Mouse (Mus musculus) heart, embryonic 11.5 days (tissue): ENCODE results near the gene Mylk. TPM values are rescaled to one million over a fixed set of nuclear protein-coding genes. Genes with fewer than 3 reads are reported as not detected.

Experiments
- ATAC-seq: fragments of 200-750 bp; cut with Nextera tagmentation; replicated peaks from 2 replicates; pipeline ENCODE4 v1.8.0; 2017; ENCODE audit warnings: moderate library complexity; ENCODE audit not compliant: insufficient number of reproducible peaks, low FRiP score, low TSS enrichment
- H3K27ac ChIP-seq: fragments of 300-500 bp; sonication (generic); 2 replicates; pipeline ENCODE4 v1.5.1; 2014; ENCODE audit warnings: mild to moderate bottlenecking, low read depth, low read length
- H3K27me3 ChIP-seq: fragments of 300-500 bp; sonication (generic); 2 replicates; pipeline ENCODE4 v1.6.1; 2014; ENCODE audit warnings: mild to moderate bottlenecking, low read length, mixed read lengths; ENCODE audit not compliant: control insufficient read depth, insufficient read depth
- H3K36me3 ChIP-seq: fragments of 300-500 bp; sonication (generic); 2 replicates; pipeline ENCODE4 v1.6.1; 2014; ENCODE audit warnings: mild to moderate bottlenecking, low read length, moderate library complexity, mixed read lengths; ENCODE audit not compliant: control insufficient read depth, insufficient read depth
- H3K4me1 ChIP-seq: fragments of 300-500 bp; sonication (generic); 2 replicates; pipeline ENCODE4 v1.6.1; 2014; ENCODE audit warnings: low read length; ENCODE audit not compliant: control insufficient read depth, insufficient read depth
- H3K4me2 ChIP-seq: fragments of 300-500 bp; sonication (generic); 2 replicates; pipeline ENCODE4 v1.6.1; 2014; ENCODE audit warnings: mild to moderate bottlenecking, moderate library complexity
- H3K4me3 ChIP-seq: fragments of 300-500 bp; sonication (generic); 2 replicates; pipeline ENCODE4 v1.5.1; 2014; ENCODE audit warnings: low read depth, low read length
- H3K9ac ChIP-seq: fragments of 300-500 bp; sonication (generic); 2 replicates; pipeline ENCODE4 v1.6.1; 2014; ENCODE audit warnings: mild to moderate bottlenecking, low read depth, low read length, moderate library complexity
- H3K9me3 ChIP-seq: fragments of 300-500 bp; sonication (generic); replicated peaks from 2 replicates; pipeline ENCODE4 v1.6.1; 2016; ENCODE audit warnings: low read length; ENCODE audit not compliant: control insufficient read depth
- whole genome bisulfite sequencing: fragments of 180-500 bp; shearing (Covaris S2); extraction: QIAGEN DNeasy Blood & Tissue Kit; methylation state at CpG from one replicate; pipeline ENCODE4 v1.1.7; 2014; ENCODE audit not compliant: insufficient replicate concordance; 5-methylcytosine and 5-hydroxymethylcytosine counted together
- polyA plus RNA-seq: library from polyadenylated mRNA; unstranded; fragments of >200 nt; fragmentation: Nextera tagmentation; extraction: Ambion mirVana; gene quantifications from 2 replicates; pipeline ENCODE4 v1.2.1, GENCODE M21; 2014

Mylk gene
- polyA plus RNA-seq, 1 experiment from 2014 or later: 4.3 TPM

GRCm38 (mm10) chr16:34729371-34729770, 15.6 kb upstream of the Mylk start:
- Histone ChIP-seq H3K27me3 (no peaks in the 10 kb centered on the region), H3K36me3 (peaks cover 3% of the 10 kb centered on the region; the same call in 1 of the 2 replicates), H3K27ac (no peak overlapping the region), H3K9ac (no peak overlapping the region), H3K4me2 (no peak overlapping the region), H3K4me1 (no peaks in the 10 kb centered on the region), H3K4me3 (no peak overlapping the region), H3K9me3 (peaks cover 4% of the 10 kb centered on the region; the same call in 1 of the 2 replicates)
- WGBS: 81% methylated on average over 1 of the region's 1 CpGs
- ATAC-seq: no peak

GRCm38 (mm10) chr16:34738656-34739233, 6.3 kb upstream of the Mylk start:
- WGBS: 84% methylated on average over 4 of the region's 4 CpGs

GRCm38 (mm10) chr16:34742930-34743329, 2.1 kb upstream of the Mylk start:
- no peak overlapping the region for H3K4me3 ChIP-seq
- H3K9me3 ChIP-seq: no peaks in the 10 kb centered on the region
- H3K4me2 ChIP-seq: no peak overlapping the region
- ATAC-seq: no peak
- H3K36me3 ChIP-seq: no peaks in the 10 kb centered on the region
- no peak overlapping the region for H3K27ac ChIP-seq
- H3K27me3 ChIP-seq: peaks cover 11% of the 10 kb centered on the region
- no peak overlapping the region for H3K9ac ChIP-seq
- H3K4me1 ChIP-seq: no peaks in the 10 kb centered on the region; the same call in 1 of the 2 replicates
- 30% methylated on average over 2 of the region's 2 CpGs for WGBS

More at GRCm38 (mm10) chr16:34738656-34739233, 6.3 kb upstream of the Mylk start:
- H3K27ac ChIP-seq: no peak overlapping the region
- no peak overlapping the region for H3K4me2 ChIP-seq
- no peak overlapping the region for H3K4me3 ChIP-seq
- no peaks in the 10 kb centered on the region for H3K9me3 ChIP-seq
- ATAC-seq: no peak
- no peaks in the 10 kb centered on the region for H3K27me3 ChIP-seq
- H3K4me1 ChIP-seq: no peaks in the 10 kb centered on the region
- no peaks in the 10 kb centered on the region for H3K36me3 ChIP-seq
- no peak overlapping the region for H3K9ac ChIP-seq

GRCm38 (mm10) chr16:34748081-34748720, 3.2 kb downstream of the Mylk start:
- Histone ChIP-seq H3K36me3 (no peaks in the 10 kb centered on the region), H3K4me2 (no peak overlapping the region), H3K4me1 (no peaks in the 10 kb centered on the region; the same call in 1 of the 2 replicates), H3K27me3 (peaks cover 11% of the 10 kb centered on the region), H3K4me3 (no peak overlapping the region), H3K27ac (no peak overlapping the region), H3K9ac (no peak overlapping the region), H3K9me3 (no peaks in the 10 kb centered on the region)
- ATAC-seq: no peak
- WGBS: 26% methylated on average over 11 of the region's 11 CpGs

- no peak overlapping the region for H3K4me2 ChIP-seq
- no peaks in the 10 kb centered on the region for H3K36me3 ChIP-seq
- ATAC-seq: no peak
- peaks cover 8% of the 10 kb centered on the region for H3K27me3 ChIP-seq
- H3K4me1 ChIP-seq: no peaks in the 10 kb centered on the region; the same call in 1 of the 2 replicates
- H3K27ac ChIP-seq: no peak overlapping the region
- H3K9ac ChIP-seq: no peak overlapping the region
- no peaks in the 10 kb centered on the region for H3K9me3 ChIP-seq
- 74% methylated on average over 4 of the region's 4 CpGs for WGBS
- H3K4me3 ChIP-seq: no peak overlapping the region
Measured at GRCm38 (mm10) chr16:34749536-34749935, 4.5 kb downstream of the Mylk start.

GRCm38 (mm10) chr16:34752026-34752425, 7.0 kb downstream of the Mylk start:
- no peak overlapping the region for H3K9ac ChIP-seq
- H3K4me3 ChIP-seq: no peak overlapping the region
- ATAC-seq: no peak
- no peak overlapping the region for H3K4me2 ChIP-seq
- no peaks in the 10 kb centered on the region; the same call in 1 of the 2 replicates for H3K27me3 ChIP-seq
- no peak overlapping the region for H3K27ac ChIP-seq
- WGBS: 71% methylated on average over 3 of the region's 3 CpGs
- H3K4me1 ChIP-seq: no peaks in the 10 kb centered on the region
- H3K9me3 ChIP-seq: no peaks in the 10 kb centered on the region
- H3K36me3 ChIP-seq: no peaks in the 10 kb centered on the region

GRCm38 (mm10) chr16:34752977-34753376, 8.0 kb downstream of the Mylk start:
- no peak overlapping the region for H3K27ac ChIP-seq
- WGBS: 80% methylated on average over 3 of the region's 3 CpGs

GRCm38 (mm10) chr16:34756991-34757390, 12.0 kb downstream of the Mylk start:
- no peak overlapping the region for H3K4me2 ChIP-seq
- H3K27ac ChIP-seq: no peak overlapping the region
- H3K36me3 ChIP-seq: no peaks in the 10 kb centered on the region
- no peaks in the 10 kb centered on the region for H3K27me3 ChIP-seq
- no peaks in the 10 kb centered on the region for H3K9me3 ChIP-seq
- WGBS: 73% methylated on average over 7 of the region's 7 CpGs
- no peak overlapping the region for H3K9ac ChIP-seq
- no peaks in the 10 kb centered on the region for H3K4me1 ChIP-seq
- no peak overlapping the region for H3K4me3 ChIP-seq
- ATAC-seq: no peak

More at GRCm38 (mm10) chr16:34752977-34753376, 8.0 kb downstream of the Mylk start:
- no peak for ATAC-seq
- Histone ChIP-seq H3K36me3 (no peaks in the 10 kb centered on the region), H3K9me3 (no peaks in the 10 kb centered on the region), H3K4me1 (no peaks in the 10 kb centered on the region), H3K9ac (no peak overlapping the region), H3K4me3 (no peak overlapping the region), H3K27me3 (no peaks in the 10 kb centered on the region), H3K4me2 (no peak overlapping the region)

- H3K4me3 ChIP-seq: no peak overlapping the region
- H3K36me3 ChIP-seq: no peaks in the 10 kb centered on the region
- WGBS: 53% methylated on average over 5 of the region's 5 CpGs
- no peak for ATAC-seq
- no peaks in the 10 kb centered on the region for H3K27me3 ChIP-seq
- H3K4me2 ChIP-seq: no peak overlapping the region
- H3K9ac ChIP-seq: no peak overlapping the region
- no peaks in the 10 kb centered on the region for H3K4me1 ChIP-seq
- no peaks in the 10 kb centered on the region for H3K9me3 ChIP-seq
- H3K27ac ChIP-seq: no peak overlapping the region
Measured at GRCm38 (mm10) chr16:34758205-34758604, 13.2 kb downstream of the Mylk start.
